Mouse (Mus musculus) intestine, embryonic 14.5 days (tissue): ENCODE data around the gene Actl11. TPM values are rescaled to one million over a fixed set of nuclear protein-coding genes. Genes with fewer than 3 reads are reported as not detected.

Source experiments
- ATAC-seq: fragments of 200-750 bp; cut with Nextera tagmentation; replicated peaks from 2 replicates; pipeline ENCODE4 v1.8.0; 2017; ENCODE audit warnings: low read depth, moderate number of reproducible peaks, moderate TSS enrichment, moderate library complexity; ENCODE audit not compliant: low FRiP score, low TSS enrichment
- DNase-seq: peaks from one replicate; pipeline ENCODE4 v3.0.0-alpha.2; 2018; ENCODE audit warnings: low spot score
- H3K27ac ChIP-seq: fragments of 300-500 bp; sonication (generic); 2 replicates; pipeline ENCODE4 v1.5.1; 2014; ENCODE audit warnings: low read depth, mild to moderate bottlenecking, control low read depth
- H3K27me3 ChIP-seq: fragments of 300-500 bp; sonication (generic); replicated peaks from 2 replicates; pipeline ENCODE4 v1.6.1; 2014; ENCODE audit warnings: low read length, control low read depth; ENCODE audit not compliant: control insufficient read depth, insufficient read depth
- H3K36me3 ChIP-seq: fragments of 300-500 bp; sonication (generic); 2 replicates; pipeline ENCODE4 v1.6.1; 2014; ENCODE audit warnings: low read length, control low read depth; ENCODE audit not compliant: control insufficient read depth, insufficient read depth
- H3K4me1 ChIP-seq: fragments of 300-500 bp; sonication (generic); replicated peaks from 2 replicates; pipeline ENCODE4 v1.6.1; 2014; ENCODE audit warnings: low read length, control low read depth, mixed read lengths; ENCODE audit not compliant: control insufficient read depth, insufficient read depth
- H3K4me2 ChIP-seq: fragments of 300-500 bp; sonication (generic); 2 replicates; pipeline ENCODE4 v1.6.1; 2014; ENCODE audit warnings: low read length
- H3K4me3 ChIP-seq: fragments of 300-500 bp; sonication (generic); 2 replicates; pipeline ENCODE4 v1.5.1; 2014; ENCODE audit warnings: low read depth, low read length, control low read depth, mixed read lengths
- H3K9ac ChIP-seq: fragments of 300-500 bp; sonication (generic); 2 replicates; pipeline ENCODE4 v1.6.1; 2014; ENCODE audit warnings: mild to moderate bottlenecking, low read length
- H3K9me3 ChIP-seq: fragments of 300-500 bp; sonication (generic); 2 replicates; pipeline ENCODE4 v1.6.1; 2016; ENCODE audit warnings: low read length, control low read depth; ENCODE audit not compliant: control insufficient read depth
- WGBS: fragments of 180-500 bp; shearing (Covaris S2); extraction: QIAGEN DNeasy Blood & Tissue Kit; methylation state at CpG from one replicate; pipeline ENCODE4 v1.1.7; 2014; 5-methylcytosine and 5-hydroxymethylcytosine counted together
- polyA plus RNA-seq: library from polyadenylated mRNA; unstranded; fragments of >200 nt; fragmentation: Nextera tagmentation; extraction: Ambion mirVana; gene quantifications from 2 replicates; pipeline ENCODE4 v1.2.1, GENCODE M21; 2014

The Actl11 gene
- polyA plus RNA-seq, 1 experiment from 2014 or later = not detected

- peak; percentile 77 for ATAC-seq
- Histone ChIP-seq H3K4me3 (peak overlapping the region; percentile 27), H3K9me3 (no peaks in the 10 kb centered on the region), H3K36me3 (peaks cover 17% of the 10 kb centered on the region), H3K27ac (no peak overlapping the region), H3K27me3 (peaks cover 16% of the 10 kb centered on the region), H3K9ac (peak overlapping the region; percentile 22; the same call in 1 of the 2 replicates), H3K4me1 (peaks cover 6% of the 10 kb centered on the region), H3K4me2 (peak overlapping the region; percentile 55)
- 11% methylated on average over 44 of the region's 44 CpGs for WGBS
- DNase-seq = peak; percentile 91
These were observed 27.2 kb upstream of the Actl11 start for GRCm38 (mm10) chr9:107900840-107901626.

DNA sequence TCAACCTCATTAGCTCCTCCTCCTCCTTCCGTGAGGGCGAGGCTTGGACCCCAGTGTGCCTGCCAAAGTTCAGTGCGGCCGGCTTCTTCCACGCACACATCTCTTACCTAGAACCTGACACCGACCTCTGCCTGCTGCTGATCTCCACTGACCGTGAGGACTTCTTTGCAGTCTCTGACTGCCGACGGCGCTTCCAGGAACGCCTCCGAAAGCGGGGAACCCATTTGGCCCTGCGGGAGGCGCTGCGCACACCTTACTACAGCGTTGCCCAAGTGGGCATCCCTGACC lies 26.7 kb upstream of the Actl11 start:
- 20% methylated on average over 17 of the region's 17 CpGs for WGBS
- Histone ChIP-seq H3K4me2 (peak overlapping the region; percentile 55), H3K4me3 (peak overlapping the region; percentile 27; the same call in 1 of the 2 replicates), H3K4me1 (peaks cover 10% of the 10 kb centered on the region), H3K9ac (no peak overlapping the region), H3K27me3 (peaks cover 16% of the 10 kb centered on the region), H3K9me3 (no peaks in the 10 kb centered on the region), H3K27ac (no peak overlapping the region), H3K36me3 (peaks cover 17% of the 10 kb centered on the region)
- DNase-seq = no peak
- no peak for ATAC-seq

DNA sequence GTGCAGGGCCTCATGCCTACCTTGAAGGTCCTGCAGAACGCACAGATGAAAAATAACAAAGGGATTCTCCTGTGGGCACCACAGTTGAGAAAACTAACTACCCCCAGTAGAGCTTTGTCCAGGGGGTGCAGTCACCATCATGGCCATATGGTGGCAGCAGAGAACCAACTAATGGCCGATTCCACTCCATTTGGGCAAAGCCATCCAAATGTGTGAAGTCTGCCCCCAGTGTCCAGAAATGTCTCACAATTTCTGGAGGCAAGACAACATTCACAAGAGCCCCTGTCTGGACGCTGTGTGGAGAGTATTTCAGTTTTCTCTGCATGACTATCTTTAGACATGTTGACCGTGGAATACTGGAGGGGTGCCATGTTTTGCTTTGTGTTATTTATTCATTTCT lies 23.5 kb upstream of the Actl11 start:
- Histone ChIP-seq H3K4me3 (no peak overlapping the region), H3K4me2 (no peak overlapping the region), H3K27ac (no peak overlapping the region), H3K4me1 (peaks cover 35% of the 10 kb centered on the region), H3K27me3 (peaks cover 16% of the 10 kb centered on the region), H3K36me3 (peaks cover 9% of the 10 kb centered on the region; the same call in 1 of the 2 replicates), H3K9ac (no peak overlapping the region), H3K9me3 (no peaks in the 10 kb centered on the region)
- WGBS = 8% methylated on average over 4 of the region's 4 CpGs
- ATAC-seq = no peak; the same call in 1 of the 2 replicates
- peak; percentile 98 for DNase-seq

DNA sequence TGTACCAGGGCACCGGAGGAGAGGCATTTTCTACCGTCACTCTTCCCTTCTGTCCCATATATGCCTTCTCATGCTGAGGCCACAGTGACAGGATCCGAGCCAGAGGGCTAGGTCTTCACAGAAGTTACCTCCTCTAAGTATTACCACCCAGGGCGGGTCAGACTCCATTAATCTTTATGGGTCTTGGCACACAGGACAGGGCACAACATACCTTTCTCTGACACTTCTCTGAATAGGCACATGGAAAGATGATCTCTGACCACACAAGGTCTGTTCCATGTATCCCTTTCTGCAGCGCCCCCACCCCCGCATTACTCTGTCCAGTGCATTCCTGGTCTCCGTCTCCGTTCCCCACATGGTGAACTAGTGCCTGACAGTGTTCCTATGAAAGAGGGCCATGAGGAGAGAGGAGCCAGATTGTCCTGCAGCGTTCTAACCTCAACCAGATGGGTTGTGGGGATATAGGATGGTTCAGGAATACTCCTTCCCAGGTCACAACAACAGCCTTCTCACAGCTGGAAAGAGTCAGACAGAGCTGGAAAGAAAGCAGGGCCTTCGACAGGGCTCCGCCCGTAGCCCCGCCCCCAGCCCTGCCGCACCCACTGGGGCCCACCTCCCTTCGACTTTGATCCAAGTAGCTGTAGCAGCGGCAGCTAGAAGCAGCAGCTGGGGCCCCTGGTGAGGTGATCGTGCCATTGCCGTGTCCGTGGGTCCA lies 21.9 kb upstream of the Actl11 start, which contains the start of gene Mst1r:
Mst1r (plus strand) TSS at position 622 of the 715 bp plus-strand sequence.
- DNase-seq (peak; percentile 92), ATAC-seq (peak; percentile 82)
- no peaks in the 10 kb centered on the region for H3K27me3 ChIP-seq
- H3K36me3 ChIP-seq = no peaks in the 10 kb centered on the region
- peak within 1 kb of the TSS; percentile 75 for H3K27ac ChIP-seq
- H3K9me3 ChIP-seq = no peaks in the 10 kb centered on the region
- H3K4me1 ChIP-seq = peaks cover 43% of the 10 kb centered on the region
- WGBS = 17% methylated on average over 19 of the region's 19 CpGs
- peak within 1 kb of the TSS; percentile 47 for H3K4me3 ChIP-seq
- peak within 1 kb of the TSS; percentile 46; the same call in 1 of the 2 replicates for H3K9ac ChIP-seq
- H3K4me2 ChIP-seq = peak within 1 kb of the TSS; percentile 76

- peaks cover 43% of the 10 kb centered on the region for H3K4me1 ChIP-seq
- no peaks in the 10 kb centered on the region for H3K9me3 ChIP-seq
- ATAC-seq (no peak; the same call in 1 of the 2 replicates), DNase-seq (no peak)
- peak overlapping the region; percentile 46; the same call in 1 of the 2 replicates for H3K9ac ChIP-seq
- H3K4me3 ChIP-seq = peak overlapping the region; percentile 47
- WGBS = 42% methylated on average over 31 of the region's 31 CpGs
- peak overlapping the region; percentile 75 for H3K27ac ChIP-seq
- H3K36me3 ChIP-seq = no peaks in the 10 kb centered on the region
- peak overlapping the region; percentile 76 for H3K4me2 ChIP-seq
- no peaks in the 10 kb centered on the region for H3K27me3 ChIP-seq
These were observed 21.1 kb upstream of the Actl11 start for GRCm38 (mm10) chr9:107906967-107907800.

GRCm38 (mm10) chr9:107907801-107908120 lies 20.5 kb upstream of the Actl11 start:
- 0 out of 2 replicates have a peak overlapping the region, but pooled peaks have one; percentile 30 for H3K27ac ChIP-seq
- 0 out of 2 replicates have a peak overlapping the region, but pooled peaks have one; percentile 18 for H3K9ac ChIP-seq
- peak overlapping the region; percentile 47 for H3K4me3 ChIP-seq
- no peaks in the 10 kb centered on the region for H3K27me3 ChIP-seq
- no peak for DNase-seq
- H3K36me3 ChIP-seq = peaks cover 3% of the 10 kb centered on the region; the same call in 1 of the 2 replicates
- WGBS = 62% methylated on average over 14 of the region's 14 CpGs
- no peaks in the 10 kb centered on the region for H3K9me3 ChIP-seq
- ATAC-seq = no peak
- H3K4me2 ChIP-seq = peak overlapping the region; percentile 76
- H3K4me1 ChIP-seq = peaks cover 43% of the 10 kb centered on the region

- no peaks in the 10 kb centered on the region for H3K27me3 ChIP-seq
- peaks cover 43% of the 10 kb centered on the region for H3K4me1 ChIP-seq
- peak overlapping the region; percentile 76 for H3K4me2 ChIP-seq
- no peak for DNase-seq
- peaks cover 5% of the 10 kb centered on the region; the same call in 1 of the 2 replicates for H3K36me3 ChIP-seq
- H3K9ac ChIP-seq = no peak overlapping the region
- H3K27ac ChIP-seq = peak overlapping the region; percentile 5; the same call in 1 of the 2 replicates
- H3K4me3 ChIP-seq = peak overlapping the region; percentile 47
- no peaks in the 10 kb centered on the region for H3K9me3 ChIP-seq
- WGBS = 26% methylated on average over 18 of the region's 18 CpGs
- ATAC-seq = no peak
These were observed 19.7 kb upstream of the Actl11 start for GRCm38 (mm10) chr9:107908410-107909158.
